Mouse (Mus musculus) urinary bladder, postnatal 36 days (tissue): ENCODE measurements around the gene Gcnt7.

Experiments
- DNase-seq, 2 experiments: peaks; one replicate each; pipeline ENCODE4 v3.0.0; 2022; ENCODE audit warnings: low spot score in 2 of 2, mixed read lengths in 1 of 2

Gcnt7 gene

GRCm38 (mm10) chr2:172405011-172405410 is 53.4 kb downstream of the Gcnt7 start:
- no peak for DNase-seq

DNA sequence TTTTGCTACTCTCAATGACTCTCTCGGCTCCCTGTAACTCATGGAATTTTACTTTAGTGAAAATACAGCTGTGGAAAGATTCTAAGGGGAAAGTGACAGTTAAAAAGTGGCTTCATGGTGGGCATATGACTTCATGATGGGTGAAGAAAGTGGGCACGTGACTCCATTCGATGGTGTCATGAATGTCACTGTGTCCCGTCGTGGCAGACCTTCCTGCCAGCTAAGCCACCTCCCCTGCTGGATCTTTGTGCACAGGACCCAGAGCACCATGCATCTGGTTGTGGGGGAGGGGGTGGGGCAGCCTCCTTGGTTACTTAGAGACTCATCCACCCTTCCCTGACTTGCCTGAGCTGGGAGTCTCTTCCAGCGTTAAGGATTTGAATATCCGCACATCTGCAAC is 54.2 kb downstream of the Gcnt7 start:
- DNase-seq, result no peak

- DNase-seq, result no peak
These were observed 57.1 kb downstream of the Gcnt7 start for GRCm38 (mm10) chr2:172401116-172401825.
